Mouse (Mus musculus): ENCODE data around the gene Asb14.

DNA sequence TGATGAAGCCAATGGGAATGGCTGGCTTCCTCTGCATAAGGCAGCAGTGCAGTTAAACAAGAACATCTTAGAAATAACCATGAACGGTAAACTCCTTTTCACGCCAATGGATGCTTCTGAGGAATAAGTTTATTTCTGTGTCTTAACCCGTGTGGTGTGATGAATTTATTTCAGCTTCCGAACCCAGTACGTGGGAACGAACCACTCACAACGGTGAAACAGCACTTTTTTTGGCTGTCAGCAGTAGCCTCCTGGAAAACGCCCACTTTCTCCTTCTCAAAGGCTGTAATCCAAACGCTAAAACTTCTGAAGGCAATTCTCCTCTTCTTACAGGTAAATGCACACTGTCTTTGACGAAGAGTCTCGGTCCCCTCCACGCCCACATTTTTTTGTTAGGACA is 6.5 kb downstream of the Asb14 start:
- TF ChIP-seq POLR2A (IDR thresholded peaks at IDR 0.05; ENCODE audit: low read depth, low read length) = no peak
- no peak for TF ChIP-seq CTCF (conservative IDR thresholded peaks at IDR 0.05; ENCODE audit: insufficient read depth, insufficient read length, low read depth, low read length)

Data from kidney, adult 2 months (tissue).